ENCODE assay signal across 18 mouse cellular contexts in the genomic region with DNA sequence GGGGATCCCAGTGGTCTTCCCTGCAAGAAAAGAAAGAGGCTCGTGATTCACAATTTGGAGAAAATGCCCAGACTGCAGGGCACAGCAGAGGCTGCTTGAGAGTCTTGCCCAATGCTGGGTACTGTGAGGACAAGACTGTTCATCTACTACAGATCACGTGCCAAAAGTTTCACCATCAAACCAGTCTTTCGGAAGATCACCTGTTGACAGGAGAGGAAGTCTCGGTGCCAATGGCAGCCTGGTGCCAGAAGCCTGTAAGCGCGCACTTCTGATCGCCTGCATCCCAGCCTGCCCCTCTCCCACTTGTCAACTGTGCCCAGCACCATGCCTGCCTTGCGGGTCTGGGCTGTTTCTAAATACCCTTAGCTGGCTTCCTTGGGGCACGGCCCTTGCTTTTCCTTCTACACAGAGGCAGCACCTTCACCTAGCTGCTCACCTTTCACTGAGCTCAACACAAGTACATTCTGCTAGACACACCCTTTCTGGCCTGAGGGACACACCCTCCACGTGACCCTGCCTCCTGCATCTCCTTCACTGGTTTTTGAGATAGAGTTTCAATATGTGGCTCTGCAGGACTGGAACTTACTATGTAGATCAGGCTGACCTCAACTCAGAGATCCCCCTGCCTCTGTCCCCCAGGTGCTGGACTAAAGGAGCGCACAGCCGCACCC. TPM values are rescaled to one million over a fixed set of nuclear protein-coding genes. Genes with fewer than 3 reads are reported as not detected.
DNase-seq lines count a peak whose midpoint lies in the region; ATAC-seq lines count a peak whose summit lies in the region.
"Had no signal": no experiment of that assay in that cellular context is flagged by ENCODE, and none has a peak within 500 bp of the region (broad histone marks: within the 10 kb centered on the region; RNA-seq: fewer than 3 reads in every experiment).

No protein-coding gene starts in this region.

- WGBS in stomach, embryonic 16.5 days, result 88% methylated on average over 12 of the region's 12 CpGs

- peaks cover 28% of the 10 kb centered on the region for H3K36me3 ChIP-seq in stomach, embryonic 16.5 days (ENCODE audit: control insufficient read depth, insufficient read depth, low read length)

- peak; percentile 24 for DNase-seq in lung, postnatal 36 days
- no peak for DNase-seq in lung, postnatal 14 days
- DNase-seq in fat pad, adult 2 months (ENCODE audit: extremely low read depth, low read depth, low spot score), result peak; percentile 99
- no peak for DNase-seq in gastrocnemius, adult 8-10 months (ENCODE audit: low spot score in 2 of 2)
- DNase-seq in left cerebral cortex, postnatal 36 days (ENCODE audit: low spot score in 2 of 2), result no peak
- DNase-seq: adrenal gland, postnatal 25 days; cerebellum, adult 18-20 months; cerebellum, postnatal 10 days; gastrocnemius, postnatal 10 days had no signal

- no peak overlapping the region for H3K27ac ChIP-seq in stomach, embryonic 16.5 days (ENCODE audit: low read length)
- H3K27ac ChIP-seq: embryonic facial prominence, embryonic 10.5 days; forebrain, embryonic 15.5 days; hindbrain, embryonic 10.5 days had no signal

- no peak overlapping the region for H3K4me2 ChIP-seq in stomach, embryonic 16.5 days (ENCODE audit: low read depth, low read length)
- H3K4me2 ChIP-seq: forebrain, embryonic 15.5 days; heart, embryonic 12.5 days had no signal

- H3K27me3 ChIP-seq in stomach, embryonic 16.5 days (ENCODE audit: control insufficient read depth, insufficient read depth, low read length), result no peaks in the 10 kb centered on the region
- H3K27me3 ChIP-seq: CH12.LX; forebrain, embryonic 15.5 days; heart, embryonic 12.5 days had no signal

- no peak overlapping the region for H3K4me3 ChIP-seq in stomach, embryonic 16.5 days (replicated peaks; ENCODE audit: low read length)
- H3K4me3 ChIP-seq: embryonic facial prominence, embryonic 10.5 days; erythroblast, embryonic 14.5 days; forebrain, embryonic 15.5 days; heart, embryonic 12.5 days; hindbrain, embryonic 10.5 days had no signal

- H3K4me1 ChIP-seq in stomach, embryonic 16.5 days (ENCODE audit: control insufficient read depth, insufficient read depth, low read length), result no peaks in the 10 kb centered on the region
- H3K4me1 ChIP-seq: forebrain, embryonic 15.5 days had no signal

- intact Hi-C loops in left cerebral cortex, postnatal 36 days (cut with DNase I), result no loop called here

- ATAC-seq in stomach, embryonic 16.5 days (ENCODE audit: insufficient read depth, low FRiP score), result peak; percentile 76; the same call in 1 of the 2 replicates
- ATAC-seq: forebrain, embryonic 15.5 days; hindbrain, embryonic 16.5 days; inflammation-experienced regulatory T-cells, adult 6 months had no signal

- H3K9ac ChIP-seq in stomach, embryonic 16.5 days (ENCODE audit: low read length), result no peak overlapping the region
- H3K9ac ChIP-seq: forebrain, embryonic 15.5 days; heart, embryonic 12.5 days had no signal

- no peaks in the 10 kb centered on the region for H3K9me3 ChIP-seq in stomach, embryonic 16.5 days (replicated peaks; ENCODE audit: control insufficient read depth, low read length)
- H3K9me3 ChIP-seq: embryonic facial prominence, embryonic 10.5 days; forebrain, embryonic 15.5 days; heart, embryonic 12.5 days; hindbrain, embryonic 10.5 days had no signal

RNA-seq across cellular contexts. Expression of gene Acly, which starts 22.7 kb away (rescaled TPM):
- 178 and 192 TPM in 2 replicates for polyA plus RNA-seq in stomach, embryonic 16.5 days (2015; fragmentation: Nextera tagmentation; extraction: Ambion mirVana)
- 1 to 10 TPM; 6.9 to 8.5 (median 8.0) TPM for total RNA-seq in gastrocnemius, adult 8-10 months (2022)
- 100 to 1,000 TPM; 117 to 123 TPM for total RNA-seq in left cerebral cortex, postnatal 36 days (2021)

RNA-seq across cellular contexts. Expression of gene Klhl11, which starts 32.6 kb away (rescaled TPM):
- polyA plus RNA-seq in stomach, embryonic 16.5 days (2015; fragmentation: Nextera tagmentation; extraction: Ambion mirVana), result 7.4 and 7.5 TPM in 2 replicates
- 1 to 10 TPM; 2.6 to 4.1 (median 3.0) TPM for total RNA-seq in gastrocnemius, adult 8-10 months (2022)
- 10 to 100 TPM; 95.1 to 97.8 TPM for total RNA-seq in left cerebral cortex, postnatal 36 days (2021)

RNA-seq across cellular contexts. Expression of gene Ttc25, which starts 40.3 kb away (rescaled TPM):
- 0.40 and 0.60 TPM in 2 replicates for polyA plus RNA-seq in stomach, embryonic 16.5 days (2015; fragmentation: Nextera tagmentation; extraction: Ambion mirVana)
- total RNA-seq in gastrocnemius, adult 8-10 months (2022), result under 1 TPM; 0.09 to 0.51 (median 0.24) TPM
- total RNA-seq in left cerebral cortex, postnatal 36 days (2021), result under 1 TPM; 0.32 to 0.86 TPM
- polyA plus RNA-seq: erythroblast, embryonic 14.5 days had no signal

Comparison
In these comparisons a context has a peak if more than half of its experiments do, and no peak if none do; other contexts are left out.
1. DNase-seq: peak in lung, postnatal 36 days (single experiment) and fat pad, adult 2 months (single experiment); none in lung, postnatal 14 days (single experiment), gastrocnemius, adult 8-10 months (0 of 2) and left cerebral cortex, postnatal 36 days (0 of 2).
2. RNA of gene Acly, which starts 22.7 kb away (total RNA-seq): 117 to 123 TPM in left cerebral cortex, postnatal 36 days; 6.9 to 8.5 TPM in gastrocnemius, adult 8-10 months; every median in the first group is over 10 times any median in the second.
3. RNA of gene Klhl11, which starts 32.6 kb away (total RNA-seq): 95.1 to 97.8 TPM in left cerebral cortex, postnatal 36 days; 2.6 to 4.1 TPM in gastrocnemius, adult 8-10 months; every median in the first group is over 10 times any median in the second.